Mouse (Mus musculus) midbrain, embryonic 12.5 days (tissue): Measurements from ENCODE around the gene Neurl4. TPM values are rescaled to one million over a fixed set of nuclear protein-coding genes. Genes with fewer than 3 reads are reported as not detected.
"Not testable (repeated sequence)": the region's sequence is repeated elsewhere in the genome, so short reads cannot be mapped to it uniquely, and the experiment has no call there.

Experiments used
- ATAC-seq: fragments of 200-750 bp; cut with Nextera tagmentation; 2 replicates; pipeline ENCODE4 v1.8.0; 2017; ENCODE audit warnings: low read depth, moderate TSS enrichment, moderate library complexity; ENCODE audit not compliant: low FRiP score
- H3K27ac ChIP-seq: fragments of 300-500 bp; sonication (generic); replicated peaks from 2 replicates; pipeline ENCODE4 v1.5.1; 2016; ENCODE audit warnings: mild to moderate bottlenecking
- H3K27me3 ChIP-seq: fragments of 300-500 bp; sonication (generic); 2 replicates; pipeline ENCODE4 v1.6.1; 2016; ENCODE audit warnings: mild to moderate bottlenecking
- H3K36me3 ChIP-seq: fragments of 300-500 bp; sonication (generic); 2 replicates; pipeline ENCODE4 v1.6.1; 2016
- H3K4me1 ChIP-seq: fragments of 300-500 bp; sonication (generic); 2 replicates; pipeline ENCODE4 v1.6.1; 2016
- H3K4me2 ChIP-seq: fragments of 300-500 bp; sonication (generic); replicated peaks from 2 replicates; pipeline ENCODE4 v1.6.1; 2016; ENCODE audit warnings: mild to moderate bottlenecking, moderate library complexity
- H3K4me3 ChIP-seq: fragments of 300-500 bp; sonication (generic); 2 replicates; pipeline ENCODE4 v1.5.1; 2016; ENCODE audit warnings: mild to moderate bottlenecking
- H3K9ac ChIP-seq: fragments of 300-500 bp; sonication (generic); replicated peaks from 2 replicates; pipeline ENCODE4 v1.6.1; 2016; ENCODE audit warnings: mild to moderate bottlenecking, moderate library complexity
- H3K9me3 ChIP-seq: fragments of 300-500 bp; sonication (generic); 2 replicates; pipeline ENCODE4 v1.6.1; 2016; ENCODE audit warnings: mild to moderate bottlenecking
- WGBS: fragments of 180-500 bp; shearing (Covaris S2); methylation state at CpG from one replicate; pipeline ENCODE4 v1.1.7; 2016; 5-methylcytosine and 5-hydroxymethylcytosine counted together
- polyA plus RNA-seq: library from polyadenylated mRNA; unstranded; fragments of >200 nt; fragmentation: Nextera tagmentation; extraction: Ambion mirVana; gene quantifications from 2 replicates; pipeline ENCODE4 v1.2.1, GENCODE M21; 2016

Gene Neurl4
- polyA plus RNA-seq, 1 experiment from 2014 or later, result 19.3 TPM

DNA sequence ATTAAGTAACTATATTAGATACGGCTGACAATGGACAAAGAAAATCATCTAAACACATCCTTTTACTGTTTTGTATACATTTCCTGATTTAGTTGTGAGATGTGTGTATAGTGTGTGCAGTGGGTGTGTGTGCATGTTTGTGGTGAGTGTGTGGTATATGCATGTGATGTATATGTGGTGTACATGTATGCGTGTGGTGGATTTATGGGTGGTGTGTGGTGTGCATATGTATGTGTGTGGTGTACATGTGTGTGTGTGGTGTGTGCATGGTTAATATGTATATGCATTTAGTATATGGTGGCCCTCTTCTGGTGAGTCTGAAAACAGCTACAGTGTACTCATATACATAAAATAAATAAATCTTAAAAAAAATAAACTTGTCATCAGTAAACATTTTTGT lies 26.6 kb downstream of the Neurl4 start:
- Histone ChIP-seq H3K4me2 (no peak overlapping the region), H3K9me3 (no peaks in the 10 kb centered on the region), H3K27me3 (no peaks in the 10 kb centered on the region), H3K4me3 (no peak overlapping the region), H3K36me3 (no peaks in the 10 kb centered on the region), H3K9ac (no peak overlapping the region), H3K27ac (no peak overlapping the region), H3K4me1 (peaks cover 3% of the 10 kb centered on the region)
- 97% methylated on average over 2 of the region's 2 CpGs for WGBS
- ATAC-seq, result no peak

DNA sequence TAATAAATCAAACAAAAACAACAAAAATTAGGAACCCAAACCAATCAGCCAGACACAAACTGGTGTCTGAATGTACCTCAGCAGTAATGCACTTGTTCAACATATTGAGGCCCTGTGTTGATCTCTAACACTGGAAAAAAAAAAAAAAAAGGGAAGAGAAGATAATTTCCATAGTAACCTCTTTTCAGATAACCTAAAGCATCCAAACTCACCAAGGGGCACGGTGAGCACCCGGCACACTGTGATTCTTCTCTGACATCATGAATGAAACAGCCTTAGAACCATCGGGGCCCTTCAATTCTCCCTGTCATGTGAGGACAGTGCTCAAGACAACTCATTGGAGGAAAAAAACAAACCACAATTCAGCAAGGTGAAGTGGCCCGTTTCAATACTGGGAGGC lies 28.8 kb downstream of the Neurl4 start:
- no peaks in the 10 kb centered on the region for H3K9me3 ChIP-seq
- H3K27me3 ChIP-seq, result peaks cover 11% of the 10 kb centered on the region
- no peak overlapping the region for H3K27ac ChIP-seq
- no peaks in the 10 kb centered on the region for H3K36me3 ChIP-seq
- H3K9ac ChIP-seq, result no peak overlapping the region
- no peak for ATAC-seq
- peaks cover 3% of the 10 kb centered on the region; the same call in 1 of the 2 replicates for H3K4me1 ChIP-seq
- 88% methylated on average over 4 of the region's 4 CpGs for WGBS
- H3K4me3 ChIP-seq, result no peak overlapping the region
- H3K4me2 ChIP-seq, result no peak overlapping the region

DNA sequence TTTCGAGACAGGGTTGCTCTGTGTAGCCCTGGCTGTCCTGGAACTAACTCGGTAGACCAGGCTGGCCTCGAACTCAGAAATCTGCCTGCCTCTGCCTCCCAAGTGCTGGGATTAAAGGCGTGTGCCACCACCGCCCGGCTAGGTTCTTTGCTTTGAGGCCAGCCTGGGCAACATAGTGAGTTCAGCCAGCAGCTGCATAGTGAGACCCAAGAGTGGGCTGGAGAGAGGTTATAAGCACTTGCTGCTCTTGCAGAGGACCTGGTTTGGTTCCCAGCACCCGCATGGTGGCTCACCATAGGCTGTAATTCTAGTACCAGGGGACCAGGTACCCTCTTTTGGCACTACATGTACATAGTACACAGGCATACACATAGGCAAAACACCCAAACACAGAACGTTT lies 29.3 kb downstream of the Neurl4 start:
- H3K4me2 ChIP-seq, ATAC-seq, H3K9ac ChIP-seq, H3K4me3 ChIP-seq, H3K36me3 ChIP-seq, H3K9me3 ChIP-seq, H3K27ac ChIP-seq, H3K4me1 ChIP-seq: not testable (repeated sequence)
- peaks cover 16% of the 10 kb centered on the region for H3K27me3 ChIP-seq
- 88% methylated on average over 8 of the region's 8 CpGs for WGBS

GRCm38 (mm10) chr11:69930967-69931537 lies 30.2 kb downstream of the Neurl4 start:
- no peak overlapping the region for H3K4me2 ChIP-seq
- no peak for ATAC-seq
- H3K4me1 ChIP-seq, result peaks cover 14% of the 10 kb centered on the region
- H3K27ac ChIP-seq, result no peak overlapping the region
- no peaks in the 10 kb centered on the region for H3K36me3 ChIP-seq
- 82% methylated on average over 3 of the region's 3 CpGs for WGBS
- H3K9ac ChIP-seq, result no peak overlapping the region
- H3K4me3 ChIP-seq, result no peak overlapping the region
- peaks cover 25% of the 10 kb centered on the region for H3K27me3 ChIP-seq
- H3K9me3 ChIP-seq, result no peaks in the 10 kb centered on the region

GRCm38 (mm10) chr11:69931769-69932168 lies 30.9 kb downstream of the Neurl4 start:
- WGBS, result 74% methylated on average over 8 of the region's 8 CpGs
- Histone ChIP-seq H3K36me3 (no peaks in the 10 kb centered on the region), H3K27me3 (peaks cover 32% of the 10 kb centered on the region), H3K4me2 (no peak overlapping the region), H3K4me3 (no peak overlapping the region), H3K4me1 (peaks cover 21% of the 10 kb centered on the region), H3K9me3 (no peaks in the 10 kb centered on the region), H3K27ac (no peak overlapping the region), H3K9ac (no peak overlapping the region)
- ATAC-seq, result no peak

- ATAC-seq, result no peak
- no peak overlapping the region for H3K9ac ChIP-seq
- 31% methylated on average over 3 of the region's 3 CpGs for WGBS
- H3K27ac ChIP-seq, result no peak overlapping the region
- H3K27me3 ChIP-seq, result peaks cover 37% of the 10 kb centered on the region
- no peak overlapping the region for H3K4me2 ChIP-seq
- no peak overlapping the region for H3K4me3 ChIP-seq
- no peaks in the 10 kb centered on the region for H3K9me3 ChIP-seq
- peaks cover 21% of the 10 kb centered on the region for H3K4me1 ChIP-seq
- H3K36me3 ChIP-seq, result no peaks in the 10 kb centered on the region
Observed at GRCm38 (mm10) chr11:69932254-69932653, 31.4 kb downstream of the Neurl4 start.

DNA sequence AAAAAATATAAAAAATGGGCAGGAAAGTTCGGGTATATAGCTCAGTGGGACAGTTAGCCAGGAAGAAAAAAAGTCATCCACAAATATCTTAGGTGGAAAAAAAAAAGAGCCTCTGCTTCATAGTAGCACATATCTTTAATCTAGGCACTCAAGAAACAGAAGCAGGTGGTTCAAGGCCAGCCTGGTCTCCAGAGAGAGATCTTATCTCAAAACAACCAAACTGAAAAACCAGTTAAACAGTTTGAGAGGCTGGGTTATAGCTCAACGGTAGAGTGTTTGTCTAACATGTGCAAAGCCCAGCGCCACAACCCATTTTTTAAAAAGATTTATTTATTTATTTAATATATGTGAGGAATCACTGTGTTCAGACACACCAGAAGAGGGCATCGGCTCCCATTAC lies 32.2 kb downstream of the Neurl4 start:
- peaks cover 45% of the 10 kb centered on the region for H3K27me3 ChIP-seq
- H3K4me2 ChIP-seq, result no peak overlapping the region
- no peak overlapping the region for H3K4me3 ChIP-seq
- H3K4me1 ChIP-seq, result peaks cover 21% of the 10 kb centered on the region
- H3K27ac ChIP-seq, result no peak overlapping the region
- ATAC-seq, result no peak
- no peaks in the 10 kb centered on the region for H3K36me3 ChIP-seq
- H3K9ac ChIP-seq, result no peak overlapping the region
- 76% methylated on average over 4 of the region's 4 CpGs for WGBS
- H3K9me3 ChIP-seq, result no peaks in the 10 kb centered on the region

DNA sequence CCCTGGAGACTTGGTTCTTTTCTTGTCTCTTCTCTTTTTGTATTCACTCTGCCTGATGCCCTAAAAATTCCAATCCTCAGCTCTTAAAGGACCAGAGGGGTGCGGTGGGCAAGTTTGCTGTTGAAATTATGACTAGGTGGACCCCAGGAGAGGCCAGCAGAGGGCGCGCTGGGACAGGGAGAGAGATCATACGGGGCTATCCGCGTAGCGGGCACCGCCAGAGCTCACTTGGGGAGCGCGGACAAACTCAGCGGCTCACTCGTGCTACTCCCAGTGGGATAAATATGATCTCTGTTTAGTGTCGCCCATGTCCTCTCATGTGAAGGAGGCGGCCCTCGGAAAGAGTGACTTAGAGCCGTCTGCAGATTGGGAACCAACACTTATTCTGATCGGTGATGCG lies 33.3 kb downstream of the Neurl4 start:
- Histone ChIP-seq H3K27me3 (peaks cover 56% of the 10 kb centered on the region), H3K9me3 (no peaks in the 10 kb centered on the region), H3K27ac (no peak overlapping the region), H3K9ac (no peak overlapping the region), H3K4me3 (peak overlapping the region; percentile 17; the same call in 1 of the 2 replicates), H3K36me3 (no peaks in the 10 kb centered on the region), H3K4me1 (peaks cover 21% of the 10 kb centered on the region), H3K4me2 (peak overlapping the region; percentile 37)
- 2% methylated on average over 18 of the region's 18 CpGs for WGBS
- ATAC-seq, result peak; percentile 38; the same call in 1 of the 2 replicates

DNA sequence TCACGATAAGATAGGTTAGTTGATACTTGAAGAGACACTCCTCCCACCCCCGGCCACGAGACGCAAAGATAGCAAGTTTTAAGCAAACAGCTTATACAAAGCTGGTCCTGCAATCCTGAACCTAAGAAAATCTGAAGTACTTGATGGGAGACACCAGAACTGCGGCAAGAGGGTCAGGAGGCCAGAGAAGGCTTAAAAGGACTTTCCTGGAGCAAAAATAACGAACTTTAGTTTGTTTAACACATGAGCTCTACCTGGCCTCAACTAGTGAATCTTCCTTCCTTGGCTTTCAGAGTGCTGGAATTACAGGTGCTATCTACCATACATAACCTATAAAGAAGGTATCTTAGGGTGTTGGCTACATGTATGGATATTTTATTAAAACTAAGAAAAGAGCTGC lies 33.8 kb downstream of the Neurl4 start:
- Histone ChIP-seq H3K4me3 (no peak overlapping the region), H3K36me3 (no peaks in the 10 kb centered on the region), H3K9ac (no peak overlapping the region), H3K27ac (no peak overlapping the region), H3K9me3 (no peaks in the 10 kb centered on the region), H3K4me2 (peak overlapping the region; percentile 100), H3K4me1 (peaks cover 21% of the 10 kb centered on the region), H3K27me3 (peaks cover 61% of the 10 kb centered on the region)
- no peak for ATAC-seq
- WGBS, result 24% methylated on average over 6 of the region's 6 CpGs

DNA sequence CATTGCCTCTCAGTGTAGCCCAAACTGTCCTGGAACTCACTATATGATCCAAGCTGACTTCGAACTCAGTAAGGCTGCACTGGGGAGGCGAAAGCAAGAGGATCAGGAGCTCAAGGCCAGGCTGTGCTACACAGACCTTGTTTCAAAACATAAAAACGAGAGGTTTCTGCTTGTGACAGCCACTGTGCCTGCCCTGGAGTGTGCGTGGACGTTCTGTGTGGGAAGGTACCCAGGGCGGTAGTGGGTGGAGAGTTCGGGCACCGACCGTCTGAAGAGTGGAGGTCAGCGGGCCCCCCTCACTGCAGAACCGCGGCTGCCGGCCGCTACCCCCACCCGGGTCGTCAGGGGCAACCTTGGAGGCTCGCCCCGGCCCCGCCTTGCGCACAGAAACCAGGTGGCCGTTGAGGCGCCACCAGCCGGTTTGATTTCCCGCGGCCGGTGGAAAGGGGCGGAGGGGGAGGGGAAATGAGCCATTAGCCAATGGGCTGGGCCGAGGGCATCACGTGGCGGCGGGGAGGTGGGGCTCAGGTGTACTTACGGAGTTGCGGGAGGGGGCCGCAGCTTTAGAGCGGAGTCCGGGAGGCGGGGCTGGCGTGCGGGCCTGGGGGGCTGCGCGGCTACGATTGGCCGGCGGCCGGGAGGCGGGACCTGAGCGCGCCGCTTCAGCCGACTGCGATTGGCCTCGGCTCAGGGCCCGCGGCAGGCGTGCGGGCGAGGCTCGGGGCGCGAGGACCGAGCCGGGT lies 34.4 kb downstream of the Neurl4 start, which contains the start of gene Ybx2:
TSS of gene Ybx2 (plus strand) at position 660 of the 743 bp plus-strand sequence.
- Histone ChIP-seq H3K9ac (peak within 1 kb of the TSS; percentile 70), H3K9me3 (no peaks in the 10 kb centered on the region), H3K27me3 (peaks cover 65% of the 10 kb centered on the region), H3K4me2 (peak within 1 kb of the TSS; percentile 100), H3K4me1 (peaks cover 21% of the 10 kb centered on the region), H3K4me3 (peak within 1 kb of the TSS; percentile 58), H3K27ac (no peak within 1 kb of the TSS; the same call in 1 of the 2 replicates), H3K36me3 (no peaks in the 10 kb centered on the region)
- peak; percentile 92 for ATAC-seq
- WGBS, result 1% methylated on average over 60 of the region's 62 CpGs

DNA sequence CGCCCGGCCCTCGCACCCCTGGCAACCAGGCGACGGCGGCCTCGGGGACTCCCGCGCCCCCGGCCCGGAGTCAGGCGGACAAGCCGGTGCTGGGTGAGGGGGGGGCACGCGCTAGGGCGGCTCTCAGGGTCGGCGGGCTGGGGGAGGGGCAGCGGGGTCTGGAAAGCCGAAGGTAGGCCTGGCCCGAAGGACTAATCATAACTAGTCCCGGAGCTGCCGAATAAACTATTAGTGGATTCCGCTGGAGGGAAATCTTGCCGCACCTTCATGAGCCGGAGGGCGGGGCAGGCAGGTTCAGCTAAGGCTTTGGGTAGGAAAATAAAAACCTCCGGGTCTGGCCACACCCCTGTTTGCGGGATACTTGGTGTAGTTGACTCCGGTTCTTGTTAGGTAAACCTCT lies 35.3 kb downstream of the Neurl4 start:
- Histone ChIP-seq H3K27me3 (peaks cover 71% of the 10 kb centered on the region), H3K4me3 (peak overlapping the region; percentile 58), H3K27ac (no peak overlapping the region), H3K4me1 (peaks cover 21% of the 10 kb centered on the region), H3K9ac (peak overlapping the region; percentile 70), H3K36me3 (no peaks in the 10 kb centered on the region), H3K9me3 (no peaks in the 10 kb centered on the region), H3K4me2 (peak overlapping the region; percentile 100)
- no peak; the same call in 1 of the 2 replicates for ATAC-seq
- WGBS, result 2% methylated on average over 30 of the region's 30 CpGs

DNA sequence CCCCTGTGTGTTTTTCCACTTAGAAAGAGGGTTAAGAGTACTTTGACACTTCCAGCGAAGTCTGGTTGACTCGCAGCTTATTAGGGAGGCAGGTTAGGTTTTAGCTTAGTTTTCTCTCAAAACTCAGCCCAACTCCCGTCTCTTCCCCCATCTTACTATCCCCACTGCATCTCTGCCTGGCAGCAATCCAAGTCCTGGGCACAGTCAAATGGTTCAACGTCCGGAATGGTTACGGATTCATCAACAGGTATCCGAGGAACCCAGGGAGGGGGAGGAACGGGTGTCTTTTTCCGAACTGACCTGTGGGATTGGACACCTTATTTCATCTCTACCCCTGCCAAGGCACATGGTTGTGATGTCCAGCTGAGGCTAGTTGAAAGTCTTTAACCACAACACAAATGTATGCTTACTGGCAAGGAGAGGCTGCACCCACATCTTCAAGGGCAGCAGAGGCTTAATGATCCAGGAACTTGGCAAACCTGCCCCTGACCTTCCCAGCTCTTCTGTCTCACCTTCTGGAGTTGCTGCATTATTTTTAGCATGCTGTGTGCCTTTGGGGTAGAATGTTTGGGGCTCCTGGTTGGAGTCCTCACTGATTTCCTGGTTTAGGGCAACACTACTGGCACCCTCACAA lies 36.0 kb downstream of the Neurl4 start:
- H3K27me3 ChIP-seq, result peaks cover 71% of the 10 kb centered on the region
- peak overlapping the region; percentile 58 for H3K4me3 ChIP-seq
- no peak for ATAC-seq
- H3K9ac ChIP-seq, result peak overlapping the region; percentile 70; the same call in 1 of the 2 replicates
- H3K4me1 ChIP-seq, result peaks cover 21% of the 10 kb centered on the region
- H3K27ac ChIP-seq, result no peak overlapping the region
- H3K36me3 ChIP-seq, result no peaks in the 10 kb centered on the region
- no peaks in the 10 kb centered on the region for H3K9me3 ChIP-seq
- H3K4me2 ChIP-seq, result peak overlapping the region; percentile 100
- 45% methylated on average over 9 of the region's 9 CpGs for WGBS
